Mouse (Mus musculus): ENCODE measurements around the gene Hivep1. TPM values are rescaled to one million over a fixed set of nuclear protein-coding genes. Genes with fewer than 3 reads are reported as not detected.
A peak's percentile ranks its signal among the peaks of the same experiment; 100 is the strongest.

Hivep1 gene
- total RNA-seq, 2 experiments from 2014 or later: 23.9 to 26.5 TPM

DNA sequence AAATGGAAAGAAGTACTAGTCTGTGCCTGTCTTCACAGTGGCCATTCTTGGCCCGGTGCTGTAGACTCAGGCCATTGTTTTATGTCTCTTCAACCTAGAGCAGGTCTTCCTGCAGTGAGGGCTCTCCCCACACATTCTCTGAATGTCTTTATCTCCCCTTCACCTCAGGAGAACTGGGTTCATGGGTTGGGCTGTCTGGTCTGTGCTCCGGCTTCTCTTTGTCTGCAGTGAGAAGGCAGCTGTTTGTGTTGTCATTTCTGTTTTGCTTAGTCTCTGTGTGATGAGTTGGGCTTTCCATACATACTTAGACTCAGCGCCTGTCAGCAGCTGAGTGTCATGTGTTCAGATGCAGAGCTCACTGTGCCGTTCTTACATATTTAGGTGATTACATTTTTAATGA lies 18.4 kb downstream of the Hivep1 start:
- intact Hi-C loops (cut with DNase I): no loop called here
- DNase-seq (ENCODE audit: low spot score): no peak

- intact Hi-C loops (cut with DNase I): no loop called here
- no peak for DNase-seq (ENCODE audit: low spot score)
Measured at GRCm38 (mm10) chr13:42071011-42071410, 19.2 kb downstream of the Hivep1 start.

DNA sequence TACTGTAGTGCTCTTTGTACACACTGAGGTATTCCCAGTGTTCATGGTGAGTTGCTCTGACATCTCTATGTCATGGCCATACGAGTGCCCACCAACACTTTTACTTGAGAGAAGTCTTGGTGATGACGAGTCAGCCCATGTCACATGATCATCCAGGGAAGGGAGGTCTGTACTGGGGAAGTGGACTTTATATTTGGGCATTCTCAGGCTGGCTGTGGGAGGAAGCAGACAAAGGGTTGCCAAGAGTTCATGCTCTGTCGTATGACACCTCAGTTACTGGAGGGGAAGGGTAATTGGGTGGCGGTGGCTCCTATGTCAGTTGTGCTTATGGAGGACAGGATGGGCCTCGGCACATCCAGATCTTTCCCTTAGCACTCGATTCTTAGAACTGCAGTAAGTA lies 21.5 kb downstream of the Hivep1 start:
- intact Hi-C loops (cut with DNase I): no loop called here
- DNase-seq (ENCODE audit: low spot score): no peak

DNA sequence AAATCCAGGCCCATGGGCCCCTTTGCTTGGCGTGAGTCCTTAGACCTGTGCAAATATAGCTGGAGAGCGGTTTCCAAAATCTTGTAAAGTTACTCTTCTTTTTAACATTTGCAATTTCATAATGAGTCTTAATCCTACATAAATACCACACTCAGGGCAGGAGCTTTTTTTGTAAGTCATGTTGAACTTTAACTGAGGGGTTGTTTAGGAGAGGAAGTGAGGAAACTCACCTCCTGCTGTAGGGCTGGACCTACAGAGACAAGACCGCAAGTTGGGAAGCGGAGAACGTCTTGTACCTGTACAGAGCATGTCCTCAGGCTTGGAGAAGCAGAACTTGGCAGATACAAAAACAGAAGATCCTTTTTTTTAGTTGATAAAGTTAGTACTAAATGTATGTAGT lies 23.7 kb downstream of the Hivep1 start:
- intact Hi-C loops (cut with DNase I): no loop called here
- no peak for DNase-seq (ENCODE audit: low spot score)

GRCm38 (mm10) chr13:42076751-42077302 lies 25.0 kb downstream of the Hivep1 start:
- no peak for DNase-seq (ENCODE audit: low spot score)
- intact Hi-C loops (cut with DNase I): no loop called here

- intact Hi-C loops (cut with DNase I): no loop called here
Measured at GRCm38 (mm10) chr13:42077629-42078028, 25.8 kb downstream of the Hivep1 start.

DNA sequence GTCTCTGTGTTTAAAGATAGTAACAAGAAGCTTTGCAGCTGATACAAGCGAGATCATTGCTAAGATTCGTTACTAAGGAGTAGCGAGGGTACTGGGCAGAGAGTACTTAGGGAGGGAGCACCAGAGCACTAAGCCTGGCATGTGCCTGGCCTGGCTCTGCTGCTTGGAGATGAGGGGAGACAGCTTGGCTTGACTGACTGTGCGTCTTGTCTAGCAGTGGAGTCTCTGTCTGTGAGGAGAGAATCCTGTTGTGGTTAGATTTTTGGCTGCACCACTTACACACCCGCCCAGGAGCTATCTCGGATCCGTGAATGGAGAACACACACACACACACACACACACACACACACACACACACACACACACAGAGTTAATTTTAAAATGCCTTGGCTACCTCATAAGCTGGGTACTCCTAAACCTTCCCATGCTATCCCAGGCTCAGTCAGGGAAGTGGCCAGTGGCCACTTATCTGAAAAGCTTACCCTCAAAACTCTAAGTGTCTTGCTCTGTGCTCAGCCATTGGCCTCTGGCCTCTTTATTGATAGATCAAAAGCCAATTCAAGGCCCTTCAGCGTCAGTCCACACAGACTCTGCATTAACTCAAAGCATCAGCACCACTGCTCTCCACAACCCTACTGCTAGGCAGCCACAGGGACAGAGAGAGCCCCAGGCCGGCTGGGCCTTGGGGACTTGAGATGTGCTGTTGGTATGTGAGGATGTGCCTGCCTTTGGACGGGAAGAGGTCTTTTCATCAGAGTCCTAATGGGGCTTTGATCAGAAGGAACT lies 28.5 kb downstream of the Hivep1 start:
- intact Hi-C loops (cut with DNase I): no loop called here
- DNase-seq (ENCODE audit: low spot score): no peak

More at GRCm38 (mm10) chr13:42077629-42078028, 25.8 kb downstream of the Hivep1 start:
- DNase-seq (ENCODE audit: low spot score): no peak

DNA sequence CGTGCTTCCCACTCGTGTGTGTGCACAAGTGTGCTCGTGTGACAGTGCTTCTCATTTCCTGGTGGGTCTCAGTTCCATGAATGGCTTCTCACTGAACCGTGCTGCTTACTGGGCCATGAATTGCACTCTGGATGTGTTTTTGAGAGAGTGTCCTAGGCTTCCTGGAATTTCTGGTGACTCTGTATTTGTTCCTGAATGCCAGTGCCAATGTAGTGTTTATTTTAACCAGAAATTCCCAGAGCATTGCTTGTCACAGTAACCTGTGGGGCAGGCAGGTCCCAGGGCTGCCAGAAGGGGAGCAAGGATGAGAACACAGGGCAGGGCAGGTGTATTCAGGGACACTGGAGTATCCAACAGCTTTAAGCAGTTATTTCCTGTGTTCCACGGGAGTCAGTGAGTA lies 36.5 kb downstream of the Hivep1 start:
- intact Hi-C loops (cut with DNase I): no loop called here
- no peak for DNase-seq (ENCODE audit: low spot score)

GRCm38 (mm10) chr13:42089025-42089424 lies 37.2 kb downstream of the Hivep1 start:
- DNase-seq (ENCODE audit: low spot score): no peak
- intact Hi-C loops (cut with DNase I): no loop called here

GRCm38 (mm10) chr13:42090751-42091150 lies 38.9 kb downstream of the Hivep1 start:
- intact Hi-C loops (cut with DNase I): no loop called here
- DNase-seq (ENCODE audit: low spot score): no peak

DNA sequence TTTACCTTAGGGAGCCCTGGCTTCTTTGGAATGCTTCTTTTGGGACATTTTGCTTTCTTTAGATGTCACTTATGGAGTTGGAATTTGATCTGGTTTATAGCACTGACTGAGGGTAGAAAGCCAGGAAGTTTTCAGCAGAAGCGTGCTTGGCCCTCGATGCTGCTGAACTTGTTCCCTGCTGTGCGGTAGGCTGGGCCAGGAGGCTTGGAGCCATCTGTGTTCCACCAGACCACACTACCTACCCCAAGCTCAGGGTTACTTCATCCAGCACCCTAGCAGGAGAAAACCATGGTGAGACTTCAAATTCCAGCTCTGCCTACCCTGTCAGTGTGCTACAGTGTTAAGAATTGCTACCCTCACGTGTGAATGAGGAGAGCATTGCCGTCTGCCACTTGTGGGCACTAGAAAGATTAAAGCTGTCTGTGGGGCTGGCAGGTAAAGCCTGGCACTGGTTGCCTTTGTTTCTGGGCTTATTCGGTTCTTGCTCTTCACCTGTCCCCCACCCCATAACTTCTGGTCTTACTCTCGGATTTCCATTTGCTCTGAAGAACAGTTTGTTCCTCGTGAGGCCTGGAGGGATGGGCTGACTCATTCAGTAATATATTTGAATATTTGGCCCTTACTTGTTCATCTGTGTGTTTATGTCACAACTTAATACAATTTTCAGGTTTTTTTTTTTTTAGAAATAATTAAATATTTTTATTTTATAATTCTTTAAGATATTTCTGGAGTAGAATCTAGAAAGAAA lies 40.7 kb downstream of the Hivep1 start:
- no peak for DNase-seq (ENCODE audit: low spot score)
- intact Hi-C loops (cut with DNase I): no loop called here

DNA sequence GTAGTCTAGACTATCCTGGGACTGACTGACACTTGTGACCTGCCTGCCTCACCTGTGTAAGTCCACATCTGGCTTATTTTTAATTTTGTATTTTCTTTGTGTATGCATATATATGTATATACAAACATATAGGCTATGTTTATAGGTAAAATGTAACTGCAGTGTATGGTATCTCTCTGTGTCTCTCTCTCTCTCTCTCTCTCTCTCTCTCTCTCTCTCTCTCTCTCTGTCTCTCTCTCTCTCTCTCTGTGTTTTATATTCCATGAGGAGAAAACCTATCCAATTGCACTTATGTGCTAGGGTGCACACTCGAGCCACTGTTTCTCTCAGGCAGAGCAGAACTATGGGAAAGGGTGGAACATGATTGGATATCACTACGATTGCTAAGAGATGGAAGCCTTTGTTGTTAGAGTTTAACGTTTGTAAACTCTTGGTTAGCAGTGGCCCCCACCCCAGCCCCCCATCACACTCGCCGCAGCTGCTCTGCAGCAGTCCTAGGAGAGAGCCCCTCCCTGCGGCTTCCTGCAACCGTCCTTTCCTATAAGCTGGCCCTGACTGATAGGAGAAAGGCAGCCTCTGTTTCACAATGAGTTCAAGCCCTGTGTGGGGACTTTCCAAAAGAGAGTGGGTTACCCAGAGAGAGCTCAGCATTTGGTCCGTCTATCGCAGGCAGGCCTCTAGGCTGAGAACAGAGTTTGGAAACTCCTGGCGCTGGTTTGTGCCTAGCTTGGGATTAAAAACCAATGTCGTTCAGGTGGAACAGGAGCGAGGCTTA lies 41.6 kb downstream of the Hivep1 start:
- intact Hi-C loops (cut with DNase I): no loop called here

GRCm38 (mm10) chr13:42095826-42096515 lies 44.1 kb downstream of the Hivep1 start:
- intact Hi-C loops (cut with DNase I): no loop called here
- DNase-seq (ENCODE audit: low spot score): no peak

More for the DNA sequence above, 41.6 kb downstream of the Hivep1 start:
- no peak for DNase-seq (ENCODE audit: low spot score)

- no peak for DNase-seq (ENCODE audit: low spot score)
- intact Hi-C loops (cut with DNase I): no loop called here
Measured at GRCm38 (mm10) chr13:42097109-42097508, 45.3 kb downstream of the Hivep1 start.

- intact Hi-C loops (cut with DNase I): no loop called here
- no peak for DNase-seq (ENCODE audit: low spot score)
Measured at GRCm38 (mm10) chr13:42098522-42098921, 46.7 kb downstream of the Hivep1 start.

DNA sequence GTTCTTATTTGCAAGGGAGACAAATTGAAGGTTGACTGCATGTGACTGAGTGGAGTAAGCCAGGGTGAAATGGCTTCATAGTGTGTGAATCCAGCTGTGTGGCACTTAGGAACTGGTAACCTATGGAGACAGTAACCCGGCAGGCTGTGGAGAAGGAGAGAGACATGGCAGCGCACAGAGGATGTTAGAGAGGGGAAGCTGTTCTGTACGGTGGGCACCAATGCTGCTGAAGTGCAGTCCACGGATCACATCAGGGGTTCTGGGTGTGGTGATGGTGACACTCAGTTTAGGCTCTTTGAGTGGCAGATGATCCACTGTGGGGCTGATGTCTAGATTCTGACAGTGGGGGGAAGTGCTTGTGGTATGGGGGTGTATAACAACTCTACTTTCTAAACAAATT lies 47.7 kb downstream of the Hivep1 start:
- DNase-seq (ENCODE audit: low spot score): no peak
- intact Hi-C loops (cut with DNase I): no loop called here

- no peak for DNase-seq (ENCODE audit: low spot score)
- intact Hi-C loops (cut with DNase I): loop anchor here (5.0 kb wide), 2 partner anchors 49 to 201 kb away; partner anchors contain the start of genes Edn1 and Hivep1
Measured at GRCm38 (mm10) chr13:42101440-42102190, 49.8 kb downstream of the Hivep1 start.

GRCm38 (mm10) chr13:42102980-42103379 lies 51.2 kb downstream of the Hivep1 start:
- intact Hi-C loops (cut with DNase I): loop anchor here (5.0 kb wide), 2 partner anchors 51 to 199 kb away; partner anchors contain the start of genes Edn1 and Hivep1
- peak; percentile 57 for DNase-seq (ENCODE audit: low spot score)

Measured in heart, postnatal 25 days (tissue).